Mouse (Mus musculus): ENCODE data around the gene Tuba3b. TPM values are rescaled to one million over a fixed set of nuclear protein-coding genes. Genes with fewer than 3 reads are reported as not detected.

Gene Tuba3b
- 18.7 TPM for polyA plus RNA-seq (2014; fragmentation: Illumina TruSeq; extraction: RNeasy Lipid Tissue Mini Kit (QIAGEN cat#74804); ENCODE audit: low read depth, low replicate concordance)

GRCm38 (mm10) chr6:145615666-145616210, at the start of gene Tuba3b:
TSS of gene Tuba3b (plus strand) at chr6:145615757.

GRCm38 (mm10) chr6:145614219-145614618, 1.3 kb upstream of the Tuba3b start, which contains the start of gene Lmntd1:
TSS of gene Lmntd1 (minus strand) at chr6:145614319.

Other genes starting within 250 kb of the Tuba3b start
- 2.0 TPM for gene Lmntd1, start 1.4 kb upstream of the Tuba3b start, polyA plus RNA-seq (2014; fragmentation: Illumina TruSeq; extraction: RNeasy Lipid Tissue Mini Kit (QIAGEN cat#74804); ENCODE audit: low read depth, low replicate concordance)
- 31.8 TPM for gene Rassf8, start 131.0 kb downstream of the Tuba3b start, polyA plus RNA-seq (2014; fragmentation: Illumina TruSeq; extraction: RNeasy Lipid Tissue Mini Kit (QIAGEN cat#74804); ENCODE audit: low read depth, low replicate concordance)
- 36.7 TPM for gene Bhlhe41, start 249.8 kb downstream of the Tuba3b start, polyA plus RNA-seq (2014; fragmentation: Illumina TruSeq; extraction: RNeasy Lipid Tissue Mini Kit (QIAGEN cat#74804); ENCODE audit: low read depth, low replicate concordance)

All from adipose tissue, adult 10 weeks (tissue).